Mouse (Mus musculus) MEL (cell line): ENCODE data around the gene Fam169b. TPM values are rescaled to one million over a fixed set of nuclear protein-coding genes. Genes with fewer than 3 reads are reported as not detected.

Source experiments
- DNase-seq: peaks from one replicate; pipeline ENCODE4 v3.0.0; 2011; ENCODE audit warnings: low read depth, low spot score
- H3K27ac ChIP-seq: 2 replicates; pipeline ENCODE4 v1.5.1; 2012; ENCODE audit warnings: low read depth, mild to moderate bottlenecking, control low read depth, low read length, moderate library complexity; ENCODE audit not compliant: control insufficient read depth
- H3K27me3 ChIP-seq, 2 experiments: fragments of 150-350 bp in 1 of 2; sonication (generic) in 1 of 2; 2 replicates each; pipeline ENCODE4 v1.6.1; 2012; ENCODE audit warnings: low read length in 2 of 2, mild to moderate bottlenecking in 2 of 2, improper control_type of control experiment in 1 of 2, moderate library complexity in 1 of 2; ENCODE audit not compliant: insufficient read depth in 2 of 2, control insufficient read depth in 1 of 2
- H3K36me3 ChIP-seq, 2 experiments: 2 replicates each; pipeline ENCODE4 v1.6.1; 2012 to 2014; ENCODE audit warnings: low read length in 2 of 2, improper control_type of control experiment in 1 of 2, inconsistent platforms in 1 of 2, mild to moderate bottlenecking in 1 of 2; ENCODE audit not compliant: insufficient read depth in 2 of 2, control insufficient read depth in 1 of 2
- H3K4me1 ChIP-seq, 2 experiments: fragments of 150-350 bp in 1 of 2; sonication (generic) in 1 of 2; 2 replicates each; pipeline ENCODE4 v1.6.1; 2012; ENCODE audit warnings: low read length in 2 of 2, improper control_type of control experiment in 1 of 2, mild to moderate bottlenecking in 1 of 2; ENCODE audit not compliant: insufficient read depth in 2 of 2, control insufficient read depth in 1 of 2
- H3K4me3 ChIP-seq, 2 experiments: fragments of 150-350 bp in 1 of 2; sonication (generic) in 1 of 2; 2 replicates each; pipeline ENCODE4 v1.5.1; 2012; ENCODE audit warnings: low read depth in 2 of 2, low read length in 2 of 2, mild to moderate bottlenecking in 2 of 2, moderate library complexity in 2 of 2, control low read depth in 1 of 2, improper control_type of control experiment in 1 of 2; ENCODE audit not compliant: control insufficient read depth in 1 of 2, insufficient read depth in 1 of 2
- H3K79me2 ChIP-seq: 2 replicates; pipeline ENCODE4 v1.6.1; 2012; ENCODE audit warnings: mild to moderate bottlenecking, low read length, moderate library complexity; ENCODE audit not compliant: control insufficient read depth, poor library complexity, insufficient read depth
- H3K9ac ChIP-seq: 2 replicates; pipeline ENCODE4 v1.6.1; 2012; ENCODE audit warnings: low read depth, mild to moderate bottlenecking, control low read depth, low read length, moderate library complexity; ENCODE audit not compliant: control insufficient read depth, poor library complexity, severe bottlenecking
- H3K9me3 ChIP-seq: fragments of 150-350 bp; sonication (generic); replicated peaks from 2 replicates; pipeline ENCODE4 v1.6.1; 2012; ENCODE audit warnings: mild to moderate bottlenecking, low read length, improper control_type of control experiment, moderate library complexity; ENCODE audit not compliant: insufficient read depth
- BHLHE40 ChIP-seq: IDR thresholded peaks from 2 replicates; pipeline ENCODE4 v1.6.1; 2012; ENCODE audit warnings: low read depth, mild to moderate bottlenecking, inconsistent platforms, low read length, improper control_type of control experiment, borderline replicate concordance
- CHD1 ChIP-seq: IDR thresholded peaks from 2 replicates; pipeline ENCODE4 v1.6.1; 2012; ENCODE audit warnings: low read depth, mild to moderate bottlenecking, inconsistent platforms, low read length, improper control_type of control experiment
- CHD2 ChIP-seq: IDR thresholded peaks from 2 replicates; pipeline ENCODE4 v1.6.1; 2011; ENCODE audit warnings: low read length, improper control_type of control experiment
- CTCF ChIP-seq, 3 experiments: IDR thresholded peaks in 2 of 3; conservative IDR thresholded peaks in 1 of 3; 2 replicates each; pipeline ENCODE4 v1.5.1; 2011 to 2012; ENCODE audit warnings: low read length in 3 of 3, low read depth in 2 of 3, mild to moderate bottlenecking in 2 of 3, improper control_type of control experiment in 1 of 3, inconsistent platforms in 1 of 3, mixed read lengths in 1 of 3, moderate library complexity in 1 of 3; ENCODE audit not compliant: control insufficient read depth in 1 of 3, insufficient read depth in 1 of 3, poor library complexity in 1 of 3, severe bottlenecking in 1 of 3
- E2F4 ChIP-seq: IDR thresholded peaks from 2 replicates; pipeline ENCODE4 v1.6.1; 2011; ENCODE audit warnings: low read depth, low read length, improper control_type of control experiment, borderline replicate concordance
- GABPA ChIP-seq: IDR thresholded peaks from 2 replicates; pipeline ENCODE4 v1.6.1; 2012; ENCODE audit warnings: low read depth, mild to moderate bottlenecking, inconsistent platforms, low read length, improper control_type of control experiment, moderate library complexity
- GATA1 ChIP-seq: IDR thresholded peaks from 2 replicates; pipeline ENCODE4 v1.6.1; 2011; ENCODE audit warnings: low read depth, low read length, improper control_type of control experiment
- JUND ChIP-seq: IDR thresholded peaks from 2 replicates; pipeline ENCODE4 v1.6.1; 2011; ENCODE audit warnings: low read depth, mild to moderate bottlenecking, improper control_type of control experiment, low read length
- KAT2A ChIP-seq: conservative IDR thresholded peaks from 2 replicates; pipeline ENCODE4 v1.6.1; 2012; ENCODE audit warnings: low read depth, low read length, improper control_type of control experiment, inconsistent platforms
- MAX ChIP-seq: IDR thresholded peaks from 2 replicates; pipeline ENCODE4 v1.6.1; 2011; ENCODE audit warnings: low read length, improper control_type of control experiment
- MAZ ChIP-seq: IDR thresholded peaks from 2 replicates; pipeline ENCODE4 v1.6.1; 2012; ENCODE audit warnings: low read depth, mild to moderate bottlenecking, inconsistent platforms, low read length, improper control_type of control experiment
- MEF2A ChIP-seq: IDR thresholded peaks from 2 replicates; pipeline ENCODE4 v1.6.1; 2014; ENCODE audit warnings: low read depth, mild to moderate bottlenecking, inconsistent platforms, low read length, improper control_type of control experiment; ENCODE audit not compliant: poor library complexity, insufficient replicate concordance, severe bottlenecking; ENCODE audit errors: extremely low read depth
- MXI1 ChIP-seq: IDR thresholded peaks from 2 replicates; pipeline ENCODE4 v1.6.1; 2011; ENCODE audit warnings: mild to moderate bottlenecking, low read depth, low read length, improper control_type of control experiment
- NELFE ChIP-seq: IDR thresholded peaks from 2 replicates; pipeline ENCODE4 v1.6.1; 2011; ENCODE audit warnings: low read depth, low read length, improper control_type of control experiment
- NRF1 ChIP-seq: IDR thresholded peaks from 2 replicates; pipeline ENCODE4 v1.6.1; 2014; ENCODE audit warnings: low read depth, mild to moderate bottlenecking, inconsistent platforms, low read length, improper control_type of control experiment, moderate library complexity; ENCODE audit not compliant: poor library complexity, insufficient read depth, severe bottlenecking
- POLR2AphosphoS2 ChIP-seq: IDR thresholded peaks from 2 replicates; pipeline ENCODE4 v1.6.1; 2011; ENCODE audit warnings: low read length, improper control_type of control experiment
- POLR2AphosphoS5 ChIP-seq: IDR thresholded peaks from 2 replicates; pipeline ENCODE4 v1.6.1; 2012; ENCODE audit warnings: low read depth, borderline replicate concordance, mild to moderate bottlenecking, inconsistent platforms, low read length, moderate library complexity, mixed read lengths
- RAD21 ChIP-seq: IDR thresholded peaks from 2 replicates; pipeline ENCODE4 v1.6.1; 2011; ENCODE audit warnings: mild to moderate bottlenecking, low read depth, low read length, improper control_type of control experiment
- SMC3 ChIP-seq: IDR thresholded peaks from 2 replicates; pipeline ENCODE4 v1.6.1; 2011; ENCODE audit warnings: low read depth, low read length, improper control_type of control experiment
- USF1 ChIP-seq: IDR thresholded peaks from 2 replicates; pipeline ENCODE4 v1.6.1; 2014; ENCODE audit warnings: low read depth, mild to moderate bottlenecking, inconsistent platforms, low read length, improper control_type of control experiment, moderate library complexity
- ZC3H11A ChIP-seq: IDR thresholded peaks from 2 replicates; pipeline ENCODE4 v1.6.1; 2012; ENCODE audit warnings: low read depth, mild to moderate bottlenecking, inconsistent platforms, low read length, improper control_type of control experiment
- ZMIZ1 ChIP-seq: IDR thresholded peaks from 2 replicates; pipeline ENCODE4 v1.6.1; 2012; ENCODE audit warnings: low read depth, mild to moderate bottlenecking, inconsistent platforms, low read length, improper control_type of control experiment, moderate library complexity
- ZNF384 ChIP-seq: IDR thresholded peaks from 2 replicates; pipeline ENCODE4 v1.6.1; 2012; ENCODE audit warnings: low read depth, mild to moderate bottlenecking, inconsistent platforms, low read length, improper control_type of control experiment
- polyA plus RNA-seq, 2 experiments: library from polyadenylated mRNA; stranded (reverse) in 1 of 2; unstranded in 1 of 2; fragments of >175 nt in 1 of 2; fragments of >200 nt in 1 of 2; gene quantifications; 2 replicates each; pipeline versions ENCODE4 v1.2.1 to v1.2.4; 2012; ENCODE audit warnings: low replicate concordance in 2 of 2, low read depth in 1 of 2; ENCODE audit not compliant: insufficient read length in 2 of 2, insufficient read depth in 1 of 2, missing spikeins in 1 of 2
- total RNA-seq: library from RNA; depleted of rRNA; stranded (reverse); fragments of 300-350 nt; gene quantifications from 2 replicates; pipeline ENCODE4 v1.2.3, GENCODE M21; 2012

Gene Fam169b
- total and polyA plus RNA-seq, 3 experiments = not detected

GRCm38 (mm10) chr7:68305781-68306575 lies 32.3 kb downstream of the Fam169b start:
- Histone ChIP-seq H3K79me2 (no peaks in the 10 kb centered on the region), H3K9me3 (no peaks in the 10 kb centered on the region), H3K9ac (no peak overlapping the region), H3K36me3 (peaks cover 0 to 6% of the 10 kb centered on the region in 2 experiments; a peak in 2 of 4 replicates), H3K27ac (no peak overlapping the region), H3K4me1 (peaks cover 0 to 8% of the 10 kb centered on the region in 2 experiments; a peak in 1 of 4 replicates), H3K4me3 (no peak overlapping the region), H3K27me3 (peaks cover 0 to 3% of the 10 kb centered on the region in 2 experiments; a peak in 1 of 4 replicates)
- DNase-seq = no peak
- no peak for TF ChIP-seq CTCF (IDR thresholded peaks at IDR 0.05 in 2 of 3, conservative IDR thresholded peaks at IDR 0.05 in 1 of 3; ENCODE audit: control insufficient read depth in 1 of 3, insufficient read depth in 1 of 3, low read depth in 2 of 3, low read length in 3 of 3, poor library complexity in 1 of 3, severe bottlenecking in 1 of 3)
- TF ChIP-seq CHD1 = no peak
- TF ChIP-seq NRF1 = no peak
- TF ChIP-seq, all 39 proteins: peak for 0

- Histone ChIP-seq H3K9me3 (no peaks in the 10 kb centered on the region), H3K9ac (no peak overlapping the region), H3K79me2 (no peaks in the 10 kb centered on the region), H3K4me1 (peaks cover 0 to 5% of the 10 kb centered on the region in 2 experiments; a peak in 1 of 4 replicates), H3K4me3 (no peak overlapping the region), H3K36me3 (peaks cover 0 to 4% of the 10 kb centered on the region in 2 experiments; a peak in 2 of 4 replicates), H3K27me3 (peaks cover 0 to 3% of the 10 kb centered on the region in 2 experiments; a peak in 1 of 4 replicates), H3K27ac (no peak overlapping the region)
- TF ChIP-seq MEF2A (no peak), MAZ (no peak), E2F4 (no peak), BHLHE40 (no peak), GATA1 (no peak), ZC3H11A (no peak), USF1 (no peak), MXI1 (no peak), NELFE (no peak), ZMIZ1 (no peak), ZNF384 (no peak), JUND (no peak), RAD21 (no peak), CHD2 (no peak), SMC3 (no peak), POLR2AphosphoS5 (no peak), KAT2A (no peak), MAX (no peak), POLR2AphosphoS2 (no peak), GABPA (no peak)
- DNase-seq = no peak
These were observed 33.1 kb downstream of the Fam169b start for GRCm38 (mm10) chr7:68306756-68307155.
